Mouse (Mus musculus): ENCODE measurements around the gene Mad1l1. TPM values are rescaled to one million over a fixed set of nuclear protein-coding genes. Genes with fewer than 3 reads are reported as not detected.

Gene Mad1l1
- polyA plus RNA-seq, 1 experiment from 2014 or later, result 21.0 TPM

GRCm38 (mm10) chr5:140215471-140216087 is 105.8 kb downstream of the Mad1l1 start:
- H3K9ac ChIP-seq, result no peak overlapping the region
- no peak overlapping the region for H3K4me2 ChIP-seq
- H3K4me1 ChIP-seq (replicated peaks), result no peaks in the 10 kb centered on the region
- no peak overlapping the region for H3K27ac ChIP-seq (replicated peaks)
- no peaks in the 10 kb centered on the region for H3K27me3 ChIP-seq
- no peak overlapping the region for H3K4me3 ChIP-seq (replicated peaks)
- H3K9me3 ChIP-seq (replicated peaks), result no peaks in the 10 kb centered on the region
- WGBS (ENCODE audit: insufficient replicate concordance), result 62% methylated on average over 4 of the region's 4 CpGs
- ATAC-seq (ENCODE audit: insufficient read depth), result no peak
- H3K36me3 ChIP-seq (replicated peaks), result no peaks in the 10 kb centered on the region

GRCm38 (mm10) chr5:140213001-140213400 is 108.4 kb downstream of the Mad1l1 start:
- no peak for ATAC-seq (ENCODE audit: insufficient read depth)
- no peaks in the 10 kb centered on the region for H3K9me3 ChIP-seq (replicated peaks)
- H3K4me3 ChIP-seq (replicated peaks), result no peak overlapping the region
- peaks cover 23% of the 10 kb centered on the region for H3K4me1 ChIP-seq (replicated peaks)
- WGBS (ENCODE audit: insufficient replicate concordance), result 68% methylated on average over 4 of the region's 4 CpGs
- no peak overlapping the region for H3K27ac ChIP-seq (replicated peaks)
- H3K27me3 ChIP-seq, result no peaks in the 10 kb centered on the region
- no peak overlapping the region for H3K4me2 ChIP-seq
- H3K36me3 ChIP-seq (replicated peaks), result no peaks in the 10 kb centered on the region
- no peak overlapping the region for H3K9ac ChIP-seq

GRCm38 (mm10) chr5:140210417-140211184 is 110.8 kb downstream of the Mad1l1 start:
- H3K9ac ChIP-seq, result no peak overlapping the region
- no peaks in the 10 kb centered on the region for H3K9me3 ChIP-seq (replicated peaks)
- no peak overlapping the region for H3K4me3 ChIP-seq (replicated peaks)
- no peak overlapping the region for H3K27ac ChIP-seq (replicated peaks)
- no peaks in the 10 kb centered on the region; the same call in 1 of the 2 replicates for H3K36me3 ChIP-seq (replicated peaks)
- WGBS (ENCODE audit: insufficient replicate concordance), result 33% methylated on average over 6 of the region's 6 CpGs
- no peak for ATAC-seq (ENCODE audit: insufficient read depth)
- no peak overlapping the region for H3K4me2 ChIP-seq
- peaks cover 44% of the 10 kb centered on the region for H3K4me1 ChIP-seq (replicated peaks)
- no peaks in the 10 kb centered on the region for H3K27me3 ChIP-seq

GRCm38 (mm10) chr5:140208743-140209409 is 112.5 kb downstream of the Mad1l1 start:
- 9% methylated on average over 19 of the region's 19 CpGs for WGBS (ENCODE audit: insufficient replicate concordance)
- H3K4me1 ChIP-seq (replicated peaks), result peaks cover 45% of the 10 kb centered on the region
- no peaks in the 10 kb centered on the region for H3K27me3 ChIP-seq
- H3K36me3 ChIP-seq (replicated peaks), result no peaks in the 10 kb centered on the region; the same call in 1 of the 2 replicates
- H3K4me2 ChIP-seq, result peak overlapping the region; percentile 61
- H3K9ac ChIP-seq, result 0 out of 2 replicates have a peak overlapping the region, but pooled peaks have one; percentile 25
- peak overlapping the region; percentile 74 for H3K27ac ChIP-seq (replicated peaks)
- H3K4me3 ChIP-seq (replicated peaks), result 0 out of 2 replicates have a peak overlapping the region, but pooled peaks have one; percentile 12
- ATAC-seq (ENCODE audit: insufficient read depth), result peak; percentile 94
- no peaks in the 10 kb centered on the region for H3K9me3 ChIP-seq (replicated peaks)

- ATAC-seq (ENCODE audit: insufficient read depth), result no peak
- Histone ChIP-seq H3K27ac (replicated peaks) (no peak overlapping the region), H3K4me3 (replicated peaks) (no peak overlapping the region), H3K36me3 (replicated peaks) (no peaks in the 10 kb centered on the region; the same call in 1 of the 2 replicates), H3K27me3 (no peaks in the 10 kb centered on the region), H3K4me2 (no peak overlapping the region), H3K4me1 (replicated peaks) (peaks cover 47% of the 10 kb centered on the region), H3K9me3 (replicated peaks) (no peaks in the 10 kb centered on the region), H3K9ac (no peak overlapping the region)
- 74% methylated on average over 19 of the region's 19 CpGs for WGBS (ENCODE audit: insufficient replicate concordance)
Measured at GRCm38 (mm10) chr5:140206726-140207703, 114.3 kb downstream of the Mad1l1 start.

- ATAC-seq (ENCODE audit: insufficient read depth), result no peak
- no peak overlapping the region for H3K9ac ChIP-seq
- 65% methylated on average over 2 of the region's 2 CpGs for WGBS (ENCODE audit: insufficient replicate concordance)
- H3K36me3 ChIP-seq (replicated peaks), result no peaks in the 10 kb centered on the region; the same call in 1 of the 2 replicates
- H3K4me2 ChIP-seq, result no peak overlapping the region
- no peaks in the 10 kb centered on the region for H3K9me3 ChIP-seq (replicated peaks)
- no peak overlapping the region for H3K4me3 ChIP-seq (replicated peaks)
- no peak overlapping the region for H3K27ac ChIP-seq (replicated peaks)
- peaks cover 47% of the 10 kb centered on the region for H3K4me1 ChIP-seq (replicated peaks)
- H3K27me3 ChIP-seq, result no peaks in the 10 kb centered on the region
Measured at GRCm38 (mm10) chr5:140205991-140206390, 115.4 kb downstream of the Mad1l1 start.

- no peaks in the 10 kb centered on the region for H3K9me3 ChIP-seq (replicated peaks)
- no peak overlapping the region for H3K9ac ChIP-seq
- no peak overlapping the region for H3K4me3 ChIP-seq (replicated peaks)
- no peak overlapping the region for H3K4me2 ChIP-seq
- WGBS (ENCODE audit: insufficient replicate concordance), result 55% methylated on average over 3 of the region's 3 CpGs
- H3K36me3 ChIP-seq (replicated peaks), result no peaks in the 10 kb centered on the region; the same call in 1 of the 2 replicates
- no peak overlapping the region for H3K27ac ChIP-seq (replicated peaks)
- H3K27me3 ChIP-seq, result no peaks in the 10 kb centered on the region
- H3K4me1 ChIP-seq (replicated peaks), result peaks cover 39% of the 10 kb centered on the region
- no peak for ATAC-seq (ENCODE audit: insufficient read depth)
Measured at GRCm38 (mm10) chr5:140204465-140204864, 116.9 kb downstream of the Mad1l1 start.

GRCm38 (mm10) chr5:140204037-140204436 is 117.3 kb downstream of the Mad1l1 start:
- Histone ChIP-seq H3K9ac (no peak overlapping the region), H3K27ac (replicated peaks) (no peak overlapping the region), H3K9me3 (replicated peaks) (no peaks in the 10 kb centered on the region), H3K4me1 (replicated peaks) (peaks cover 35% of the 10 kb centered on the region), H3K27me3 (no peaks in the 10 kb centered on the region), H3K4me3 (replicated peaks) (no peak overlapping the region), H3K36me3 (replicated peaks) (no peaks in the 10 kb centered on the region; the same call in 1 of the 2 replicates), H3K4me2 (no peak overlapping the region)
- ATAC-seq (ENCODE audit: insufficient read depth), result no peak
- WGBS (ENCODE audit: insufficient replicate concordance), result 91% methylated on average over 5 of the region's 5 CpGs

- 55% methylated on average over 2 of the region's 2 CpGs for WGBS (ENCODE audit: insufficient replicate concordance)
- H3K9ac ChIP-seq, result no peak overlapping the region
- no peak overlapping the region for H3K27ac ChIP-seq (replicated peaks)
- no peak for ATAC-seq (ENCODE audit: insufficient read depth)
- H3K4me2 ChIP-seq, result no peak overlapping the region
- no peaks in the 10 kb centered on the region for H3K27me3 ChIP-seq
- no peak overlapping the region for H3K4me3 ChIP-seq (replicated peaks)
- H3K4me1 ChIP-seq (replicated peaks), result peaks cover 20% of the 10 kb centered on the region
- no peaks in the 10 kb centered on the region for H3K9me3 ChIP-seq (replicated peaks)
- no peaks in the 10 kb centered on the region; the same call in 1 of the 2 replicates for H3K36me3 ChIP-seq (replicated peaks)
Measured at GRCm38 (mm10) chr5:140202451-140202850, 118.9 kb downstream of the Mad1l1 start.

GRCm38 (mm10) chr5:140201566-140201965 is 119.8 kb downstream of the Mad1l1 start:
- no peak overlapping the region for H3K4me2 ChIP-seq
- ATAC-seq (ENCODE audit: insufficient read depth), result no peak
- H3K4me3 ChIP-seq (replicated peaks), result no peak overlapping the region
- H3K9me3 ChIP-seq (replicated peaks), result no peaks in the 10 kb centered on the region
- peaks cover 11% of the 10 kb centered on the region; the same call in 1 of the 2 replicates for H3K4me1 ChIP-seq (replicated peaks)
- H3K27ac ChIP-seq (replicated peaks), result no peak overlapping the region
- no peaks in the 10 kb centered on the region for H3K27me3 ChIP-seq
- whole genome bisulfite sequencing (ENCODE audit: insufficient replicate concordance), result 91% methylated on average over 5 of the region's 5 CpGs
- H3K36me3 ChIP-seq (replicated peaks), result no peaks in the 10 kb centered on the region; the same call in 1 of the 2 replicates
- H3K9ac ChIP-seq, result no peak overlapping the region
